Mouse (Mus musculus) CD4-positive, CD25-positive, alpha-beta regulatory T cell (primary cell): ENCODE data around the gene Tcap. TPM values are rescaled to one million over a fixed set of nuclear protein-coding genes. Genes with fewer than 3 reads are reported as not detected.

Source experiments
- polyA plus RNA-seq: library from polyadenylated mRNA; unstranded; fragments of 100-300 nt; shearing (Covaris generic); gene quantifications from one replicate; pipeline ENCODE4 v1.2.1, GENCODE M21; 2017

The Tcap gene
- 0.25 TPM for polyA plus RNA-seq

GRCm38 (mm10) chr11:98383261-98384030 lies at the start of gene Tcap:
TSS of gene Tcap (plus strand) at chr11:98383811.

GRCm38 (mm10) chr11:98348083-98348961 lies 35.3 kb upstream of the Tcap start, which contains the start of gene Ppp1r1b:
TSS of gene Ppp1r1b (plus strand) at chr11:98348404.

DNA sequence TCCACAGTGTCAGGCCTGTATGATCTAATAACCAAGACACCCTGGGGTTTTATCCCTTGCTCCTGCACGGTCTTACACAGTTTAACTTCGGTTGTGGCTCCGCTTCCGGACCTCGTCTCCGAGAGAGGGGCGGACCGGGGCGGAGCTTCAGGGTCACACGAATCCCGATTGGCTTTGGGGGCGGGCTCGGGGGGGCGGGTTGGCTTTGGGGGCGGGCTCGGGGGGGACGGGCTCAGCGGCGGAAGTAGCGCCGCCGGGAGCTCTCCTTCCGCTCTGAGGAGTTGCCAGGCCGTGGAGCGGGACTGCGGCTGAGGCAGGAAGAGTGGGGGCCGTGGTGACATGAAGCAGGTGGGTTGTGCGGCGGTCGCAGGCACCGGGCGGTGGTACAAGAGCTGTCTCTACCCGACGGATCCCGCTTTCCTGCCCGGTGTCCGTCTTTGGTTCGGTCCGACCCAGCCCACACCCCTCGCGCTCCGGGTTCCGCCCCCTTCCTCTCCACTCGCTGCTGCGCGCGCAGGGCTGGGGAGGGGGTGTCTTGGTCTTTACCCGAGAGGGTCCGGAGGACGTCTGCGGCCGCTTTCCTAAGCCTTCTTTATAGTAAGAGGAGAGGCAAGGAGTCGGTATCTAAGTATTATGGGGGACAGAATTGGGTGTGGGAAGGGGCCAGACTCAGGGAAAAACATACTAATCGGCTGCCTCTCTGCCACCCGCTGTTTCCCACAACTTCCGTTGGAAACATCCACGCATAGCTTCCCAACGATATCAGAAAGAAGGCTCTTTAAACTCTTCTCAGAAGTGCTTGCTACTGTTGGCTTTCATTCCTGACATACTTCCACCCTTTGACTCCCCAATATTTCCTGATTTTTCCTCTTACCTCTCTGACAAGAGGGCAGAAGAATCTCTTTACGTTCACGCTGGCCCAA lies 25.2 kb upstream of the Tcap start, which contains the start of gene Stard3:
TSS of gene Stard3 (plus strand) at position 208 of the 923 bp plus-strand sequence.

GRCm38 (mm10) chr11:98385638-98386585 lies 2.3 kb downstream of the Tcap start, which contains the start of gene Pnmt:
TSS of gene Pnmt (plus strand) at chr11:98386450.

DNA sequence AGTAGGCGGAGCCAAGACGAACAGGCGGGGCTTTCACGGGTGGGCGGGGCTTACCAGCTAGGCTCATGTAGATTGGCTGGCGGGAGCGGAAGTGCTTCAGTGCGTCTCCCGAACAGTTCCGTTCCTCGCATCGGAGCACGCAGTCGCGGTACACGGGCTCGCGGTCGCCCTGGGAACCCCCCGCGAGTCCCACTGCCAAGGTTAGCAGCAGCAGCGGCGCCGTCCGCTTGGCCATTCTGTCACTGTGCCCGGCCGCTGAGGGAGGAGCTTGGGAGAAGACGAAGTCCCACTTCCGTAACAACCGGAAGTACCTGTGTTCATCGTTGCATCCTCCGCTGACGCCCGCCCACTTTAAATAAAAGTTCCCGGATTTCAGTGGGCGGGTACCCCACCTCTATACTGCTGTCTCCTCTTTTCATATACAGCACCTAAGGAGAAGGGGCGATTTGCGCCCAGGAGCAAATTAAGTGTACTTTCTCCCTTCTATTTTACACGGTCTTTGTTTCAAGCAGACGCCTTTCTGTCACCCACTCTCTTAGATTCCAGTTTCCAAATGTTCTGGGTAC lies 16.6 kb downstream of the Tcap start, which contains the start of gene Pgap3:
TSS of gene Pgap3 (minus strand) at position 330 of the 566 bp plus-strand sequence.

DNA sequence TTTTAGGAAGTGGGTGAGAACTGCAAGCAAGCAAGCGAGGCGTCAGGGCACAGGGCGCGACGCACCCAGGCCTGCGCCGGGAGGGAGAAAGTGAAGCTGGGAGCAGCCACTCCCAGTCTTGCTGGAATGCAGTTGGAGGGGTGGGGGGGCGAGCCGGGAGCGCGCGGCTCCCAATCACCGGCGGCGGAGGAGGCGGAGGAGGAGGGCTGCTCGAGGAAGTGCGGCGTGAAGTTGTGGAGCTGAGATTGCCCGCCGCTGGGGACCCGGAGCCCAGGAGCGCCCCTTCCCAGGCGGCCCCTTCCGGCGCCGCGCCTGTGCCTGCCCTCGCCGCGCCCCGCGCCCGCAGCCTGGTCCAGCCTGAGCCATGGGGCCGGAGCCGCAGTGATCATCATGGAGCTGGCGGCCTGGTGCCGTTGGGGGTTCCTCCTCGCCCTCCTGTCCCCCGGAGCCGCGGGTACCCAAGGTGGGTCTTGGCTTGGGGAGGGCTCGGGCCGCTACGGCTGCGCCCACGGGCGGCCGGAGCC lies 28.7 kb downstream of the Tcap start, which contains the start of gene Erbb2:
TSS of gene Erbb2 (plus strand) at position 198 of the 524 bp plus-strand sequence.

Other genes with a start within 250 kb of the Tcap start
- gene Fbxl20, start 233.4 kb upstream of the Tcap start, polyA plus RNA-seq, result 42.0 TPM
- 41.4 TPM for gene Med1, start 190.5 kb upstream of the Tcap start, polyA plus RNA-seq
- gene Cdk12, start 180.8 kb upstream of the Tcap start, polyA plus RNA-seq, result 21.1 TPM
- 0.13 TPM for gene Neurod2, start 54.2 kb upstream of the Tcap start, polyA plus RNA-seq
- not detected for gene Ppp1r1b, start 35.4 kb upstream of the Tcap start, polyA plus RNA-seq
- 64.0 TPM for gene Stard3, start 25.4 kb upstream of the Tcap start, polyA plus RNA-seq
- not detected for gene Pnmt, start 2.6 kb downstream of the Tcap start, polyA plus RNA-seq
- 12.2 TPM for gene Pgap3, start 16.7 kb downstream of the Tcap start, polyA plus RNA-seq
- 0.22 TPM for gene Erbb2, start 28.7 kb downstream of the Tcap start, polyA plus RNA-seq
- gene Mien1, start 55.2 kb downstream of the Tcap start, polyA plus RNA-seq, result 166 TPM
- gene Grb7, start 62.6 kb downstream of the Tcap start, polyA plus RNA-seq, result 5.1 TPM
- gene Ikzf3, start 162.2 kb downstream of the Tcap start, polyA plus RNA-seq, result 94.7 TPM
- 5.4 TPM for gene Zpbp2, start 167.3 kb downstream of the Tcap start, polyA plus RNA-seq
- 58.5 TPM for gene Ormdl3, start 203.6 kb downstream of the Tcap start, polyA plus RNA-seq
- not detected for gene Lrrc3c, start 214.5 kb downstream of the Tcap start, polyA plus RNA-seq
- gene Gm12355, start 241.8 kb downstream of the Tcap start, polyA plus RNA-seq, result 4.3 TPM
- not detected for gene Gsdma3, start 242.5 kb downstream of the Tcap start, polyA plus RNA-seq